Mouse (Mus musculus): Measurements from ENCODE around the gene Slitrk5. TPM values are rescaled to one million over a fixed set of nuclear protein-coding genes. Genes with fewer than 3 reads are reported as not detected.
"Not testable (repeated sequence)": the region's sequence is repeated elsewhere in the genome, so short reads cannot be mapped to it uniquely, and the experiment has no call there.

Slitrk5 gene
- 29.9 and 31.7 TPM in 2 replicates for polyA plus RNA-seq (2012; rRNA removed)

DNA sequence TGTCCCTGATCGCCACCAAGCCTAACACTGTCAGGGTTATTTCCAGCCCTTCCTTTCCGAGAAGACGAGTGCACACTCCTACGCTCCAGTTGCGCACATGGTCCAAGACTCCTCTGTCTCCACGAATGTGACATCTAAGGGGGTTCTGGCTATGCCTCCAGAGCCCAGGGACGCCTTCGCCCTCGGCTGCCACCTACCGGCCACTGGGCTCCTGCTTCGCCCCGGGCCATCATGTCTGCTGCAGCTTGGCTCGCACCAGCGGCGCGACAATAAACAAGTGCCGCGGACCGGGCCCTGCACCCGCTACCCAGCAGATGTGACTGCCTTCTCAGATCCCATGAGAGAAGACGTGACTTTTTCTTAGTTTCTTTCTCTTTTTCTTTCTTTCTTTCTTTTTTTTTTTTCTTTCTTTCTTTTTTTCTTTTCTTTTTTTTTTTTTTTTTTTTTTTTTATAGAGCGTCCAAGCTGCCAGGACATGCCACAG, at the start of gene Slitrk5:
Slitrk5 (plus strand) TSS at position 434 of the 484 bp plus-strand sequence.
- DNase-seq (ENCODE audit: extremely low spot score in 1 of 2, low spot score in 1 of 2) = peak; percentile 92 to 98

GRCm38 (mm10) chr14:111672942-111673341, 2.0 kb upstream of the Slitrk5 start:
- peak in 1 of 2 experiments; percentile 51 for DNase-seq (ENCODE audit: extremely low spot score in 1 of 2, low spot score in 1 of 2)

DNA sequence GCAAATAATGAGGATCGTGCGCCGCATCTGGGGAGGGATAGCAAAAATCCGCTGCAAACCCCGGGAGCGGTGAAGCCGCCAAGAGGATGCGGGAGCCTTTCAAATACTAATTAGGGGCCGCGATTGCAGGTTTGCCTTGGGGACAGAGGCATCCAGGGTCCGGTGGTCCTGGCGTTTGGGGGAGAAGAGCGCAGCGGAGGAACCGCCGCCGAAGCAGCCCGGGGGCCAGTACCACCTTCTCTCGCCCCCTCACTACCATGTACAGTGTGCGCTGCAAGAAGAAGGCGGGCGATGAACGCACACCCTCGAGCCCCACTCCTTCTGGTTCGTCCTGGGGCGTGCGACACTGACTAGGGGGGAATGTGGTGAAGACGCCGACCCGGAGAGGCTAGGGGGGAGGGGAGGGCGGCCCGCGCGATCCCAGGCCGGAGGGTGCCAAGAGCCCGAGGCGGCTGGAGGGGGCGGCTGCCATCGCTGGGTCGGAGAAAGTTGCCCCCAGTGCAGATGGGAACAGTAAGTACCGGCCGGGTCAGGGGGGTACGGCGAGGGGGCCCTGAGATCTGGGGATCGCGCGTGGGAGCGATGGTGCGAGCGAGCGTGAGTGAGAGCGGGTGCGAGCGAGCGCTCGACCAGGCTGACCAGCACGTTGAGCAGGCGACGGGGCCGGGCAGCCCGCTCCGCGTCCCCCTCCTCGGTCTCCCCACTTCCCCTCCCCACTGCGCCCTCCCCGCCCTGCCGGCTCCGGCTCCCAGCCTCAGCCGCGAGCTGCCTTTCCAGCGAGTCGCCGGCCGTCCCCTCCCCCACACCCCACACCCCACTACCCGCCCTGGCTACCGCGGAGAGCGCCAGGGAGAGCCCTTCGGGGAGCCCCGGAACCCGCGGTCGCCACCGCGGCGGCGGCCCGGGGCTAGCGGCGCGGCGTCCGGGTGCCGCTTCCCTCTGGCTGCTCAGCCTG, 591 bp downstream of the Slitrk5 start:
- DNase-seq (ENCODE audit: extremely low spot score in 1 of 2, low spot score in 1 of 2) = peak in 1 of 2 experiments; percentile 57

GRCm38 (mm10) chr14:111676166-111676581, 1.3 kb downstream of the Slitrk5 start:
- peak in 1 of 2 experiments; percentile 56 for DNase-seq (ENCODE audit: extremely low spot score in 1 of 2, low spot score in 1 of 2)

GRCm38 (mm10) chr14:111676851-111677291, 2.0 kb downstream of the Slitrk5 start:
- peak in 1 of 2 experiments; percentile 71 for DNase-seq (ENCODE audit: extremely low spot score in 1 of 2, low spot score in 1 of 2)

- peak in 1 of 2 experiments; percentile 26 for DNase-seq (ENCODE audit: extremely low spot score in 1 of 2, low spot score in 1 of 2)
These were observed 2.6 kb downstream of the Slitrk5 start for GRCm38 (mm10) chr14:111677361-111678070.

DNA sequence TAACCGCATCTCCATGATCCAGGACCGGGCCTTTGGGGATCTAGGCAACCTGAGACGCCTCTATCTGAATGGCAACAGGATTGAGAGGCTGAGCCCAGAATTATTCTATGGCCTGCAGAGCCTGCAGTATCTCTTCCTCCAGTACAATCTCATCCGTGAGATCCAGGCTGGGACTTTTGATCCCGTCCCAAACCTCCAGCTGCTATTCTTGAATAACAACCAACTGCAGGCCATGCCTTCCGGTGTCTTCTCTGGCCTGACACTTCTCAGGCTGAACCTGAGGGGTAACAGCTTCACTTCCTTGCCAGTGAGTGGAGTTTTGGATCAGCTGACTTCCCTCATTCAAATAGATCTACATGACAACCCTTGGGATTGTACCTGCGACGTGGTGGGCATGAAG, 5.4 kb downstream of the Slitrk5 start:
- DNase-seq (ENCODE audit: extremely low spot score in 1 of 2, low spot score in 1 of 2) = no peak

- DNase-seq (ENCODE audit: extremely low spot score in 1 of 2, low spot score in 1 of 2) = peak in 1 of 2 experiments; percentile 63
These were observed 6.3 kb downstream of the Slitrk5 start for GRCm38 (mm10) chr14:111681092-111681708.

DNA sequence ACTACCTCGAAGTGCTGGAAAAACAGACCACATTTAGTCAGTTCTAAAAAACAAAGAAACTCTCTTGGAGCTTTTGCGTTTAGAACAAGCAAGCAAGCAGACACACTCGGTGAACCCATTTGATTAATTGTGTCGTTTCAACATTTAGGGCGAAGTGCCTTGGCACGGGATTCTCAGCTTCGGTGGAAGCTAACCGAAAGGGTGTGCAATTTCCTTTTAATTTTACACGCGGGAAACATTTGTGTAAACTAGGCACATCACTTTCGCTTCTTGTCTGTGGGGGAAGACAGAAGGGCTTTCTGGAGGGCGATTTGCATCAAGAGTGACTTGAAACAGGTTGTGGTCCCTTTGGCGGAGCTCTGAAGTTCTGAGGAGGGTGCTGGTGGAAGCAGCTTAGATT, 6.9 kb downstream of the Slitrk5 start:
- peak in 1 of 2 experiments; percentile 34 for DNase-seq (ENCODE audit: extremely low spot score in 1 of 2, low spot score in 1 of 2)

DNA sequence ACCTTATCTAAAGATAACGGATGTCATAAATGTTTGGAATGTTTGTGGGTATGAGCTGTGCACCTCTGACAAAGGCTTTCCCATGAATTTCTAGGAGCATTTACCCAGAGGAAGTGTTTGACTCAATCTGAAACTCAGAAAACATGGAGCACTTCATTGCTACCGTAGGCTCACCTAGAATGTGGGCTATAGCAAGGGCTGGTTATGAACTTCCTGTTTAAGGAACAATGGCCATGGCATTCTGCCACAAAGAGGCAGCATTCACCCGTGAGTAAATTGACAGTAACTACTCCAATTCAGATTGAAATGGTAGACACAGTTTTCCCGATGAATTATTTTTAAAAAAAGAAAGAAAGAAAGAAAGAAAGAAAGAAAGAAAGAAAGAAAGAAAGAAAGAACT, 8.6 kb downstream of the Slitrk5 start:
- DNase-seq (ENCODE audit: extremely low spot score in 1 of 2, low spot score in 1 of 2) = no peak

- DNase-seq (ENCODE audit: extremely low spot score in 1 of 2, low spot score in 1 of 2) = not testable (repeated sequence)
These were observed 15.2 kb downstream of the Slitrk5 start for GRCm38 (mm10) chr14:111690139-111690538.

- peak in 1 of 2 experiments; percentile 38 for DNase-seq (ENCODE audit: extremely low spot score in 1 of 2, low spot score in 1 of 2)
These were observed 54.9 kb downstream of the Slitrk5 start for GRCm38 (mm10) chr14:111729833-111730232.
